Mouse (Mus musculus): ENCODE measurements at regions not wholly inside any gene's neighbourhood (a gene's known extent, or its start where the extent isn't known, plus 50 kb on each side); places are given as distances from the start of the nearest gene placed in this dataset.

DNA sequence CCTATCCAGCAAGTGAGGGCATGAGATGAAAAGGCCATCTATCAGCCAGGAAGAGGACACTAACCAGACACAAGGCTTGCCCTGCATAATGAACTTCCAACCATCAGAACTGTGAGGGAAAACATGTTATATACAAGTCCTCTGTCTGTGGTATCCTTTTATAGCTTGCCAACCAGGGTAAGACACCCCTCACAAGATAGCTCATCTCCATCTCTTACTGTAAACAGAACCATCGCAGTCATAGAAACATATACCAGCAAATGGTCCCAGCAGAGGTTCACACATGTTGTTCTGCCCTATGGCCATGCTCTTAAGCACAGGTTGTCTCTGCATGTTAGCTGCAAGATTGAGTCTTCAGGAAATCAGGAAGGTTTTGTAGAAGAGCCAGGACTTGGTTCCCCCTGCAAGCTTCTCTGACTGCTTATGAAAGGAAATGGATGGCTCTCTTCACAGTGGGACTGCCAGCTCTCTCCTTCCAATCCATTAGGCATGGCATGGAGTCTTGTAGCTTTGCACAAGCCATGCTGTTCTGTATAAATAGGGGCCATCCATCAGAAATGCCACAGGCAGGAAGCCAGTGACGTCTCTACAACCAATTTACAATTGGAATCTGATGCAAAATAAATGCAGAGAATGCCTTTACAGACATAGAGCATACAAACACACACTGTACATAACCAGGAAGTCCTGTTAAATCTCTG, 1514.0 kb upstream of the Lrrc6 start:
- Histone ChIP-seq H3K9ac (replicated peaks; ENCODE audit: low read depth) (no peak overlapping the region), H3K4me2 (replicated peaks; ENCODE audit: low read depth, low read length) (no peak overlapping the region), H3K4me1 (ENCODE audit: insufficient read depth, low read depth, low read length) (no peaks in the 10 kb centered on the region), H3K4me3 (ENCODE audit: low read depth, low read length) (no peak overlapping the region), H3K27ac (ENCODE audit: low read length) (no peak overlapping the region), H3K27me3 (replicated peaks; ENCODE audit: insufficient read depth, low read length) (no peaks in the 10 kb centered on the region), H3K36me3 (ENCODE audit: insufficient read depth, low read length) (no peaks in the 10 kb centered on the region), H3K9me3 (ENCODE audit: low read length) (no peaks in the 10 kb centered on the region)
- ATAC-seq (0 out of 2 replicates have a peak, but pooled peaks have one; percentile 11), DNase-seq (ENCODE audit: low spot score) (no peak)
- 36% methylated on average over 2 of the region's 2 CpGs for WGBS
- no peak for TF ChIP-seq EP300 (IDR thresholded peaks at IDR 0.05)
- no peak for TF ChIP-seq CTCF (IDR thresholded peaks at IDR 0.05)

DNA sequence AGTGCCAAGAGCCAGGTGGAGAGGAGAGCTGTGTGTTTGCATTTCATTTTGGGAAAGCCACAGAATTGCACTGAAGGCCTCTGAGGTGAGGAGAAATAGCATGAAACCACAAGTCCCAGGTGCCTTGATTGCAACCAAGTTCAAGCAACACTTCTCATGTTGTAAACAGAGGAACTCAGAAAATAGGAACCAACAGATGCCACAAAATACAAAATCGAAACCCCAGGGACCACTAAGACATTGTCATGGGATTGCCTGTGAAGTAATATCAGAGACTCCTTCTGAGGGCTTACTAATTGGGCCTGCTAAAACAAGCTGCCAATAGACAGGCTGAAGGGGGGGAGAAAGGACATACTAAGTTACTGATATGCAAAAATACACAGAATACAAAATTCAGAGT, 1510.5 kb upstream of the Lrrc6 start:
- no peak for ATAC-seq
- 63% methylated on average over 1 of the region's 1 CpGs for WGBS
- DNase-seq (ENCODE audit: low spot score) = no peak

DNA sequence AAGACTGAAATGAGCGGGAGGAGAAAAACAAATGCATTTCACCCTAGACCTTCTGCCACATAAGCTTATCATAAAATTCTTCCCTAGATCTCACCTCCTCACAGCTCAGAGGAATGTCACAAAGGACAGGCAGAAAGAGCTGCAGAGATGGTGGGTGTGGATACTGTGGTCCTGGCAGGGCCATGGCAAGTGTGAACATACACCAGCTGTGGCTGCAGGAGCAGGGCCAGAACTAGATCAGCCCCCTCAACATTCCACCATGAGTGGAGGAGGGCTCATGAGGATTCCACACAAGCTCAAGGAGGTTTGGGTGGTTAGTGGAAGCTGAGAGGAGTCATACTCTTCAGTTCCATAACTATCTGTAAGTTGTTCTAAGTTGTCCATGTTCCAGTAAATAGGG, 1509.5 kb upstream of the Lrrc6 start:
- Histone ChIP-seq H3K27ac (ENCODE audit: low read length) (no peak overlapping the region), H3K9ac (replicated peaks; ENCODE audit: low read depth) (no peak overlapping the region), H3K4me2 (replicated peaks; ENCODE audit: low read depth, low read length) (no peak overlapping the region), H3K4me3 (ENCODE audit: low read depth, low read length) (no peak overlapping the region), H3K27me3 (replicated peaks; ENCODE audit: insufficient read depth, low read length) (no peaks in the 10 kb centered on the region), H3K36me3 (ENCODE audit: insufficient read depth, low read length) (no peaks in the 10 kb centered on the region), H3K4me1 (ENCODE audit: insufficient read depth, low read depth, low read length) (no peaks in the 10 kb centered on the region), H3K9me3 (ENCODE audit: low read length) (no peaks in the 10 kb centered on the region)
- no peak for DNase-seq (ENCODE audit: low spot score)
- 90% methylated on average over 1 of the region's 1 CpGs for WGBS
- TF ChIP-seq EP300 (IDR thresholded peaks at IDR 0.05) (no peak), CTCF (IDR thresholded peaks at IDR 0.05) (no peak)
- ATAC-seq = no peak

More for the DNA sequence above, 1510.5 kb upstream of the Lrrc6 start:
- Histone ChIP-seq H3K4me3 (ENCODE audit: low read depth, low read length) (no peak overlapping the region), H3K9me3 (ENCODE audit: low read length) (no peaks in the 10 kb centered on the region), H3K36me3 (ENCODE audit: insufficient read depth, low read length) (no peaks in the 10 kb centered on the region), H3K4me2 (replicated peaks; ENCODE audit: low read depth, low read length) (no peak overlapping the region), H3K4me1 (ENCODE audit: insufficient read depth, low read depth, low read length) (no peaks in the 10 kb centered on the region), H3K9ac (replicated peaks; ENCODE audit: low read depth) (no peak overlapping the region), H3K27me3 (replicated peaks; ENCODE audit: insufficient read depth, low read length) (no peaks in the 10 kb centered on the region), H3K27ac (ENCODE audit: low read length) (no peak overlapping the region)
- TF ChIP-seq CTCF (IDR thresholded peaks at IDR 0.05) = no peak
- TF ChIP-seq EP300 (IDR thresholded peaks at IDR 0.05) = no peak

DNA sequence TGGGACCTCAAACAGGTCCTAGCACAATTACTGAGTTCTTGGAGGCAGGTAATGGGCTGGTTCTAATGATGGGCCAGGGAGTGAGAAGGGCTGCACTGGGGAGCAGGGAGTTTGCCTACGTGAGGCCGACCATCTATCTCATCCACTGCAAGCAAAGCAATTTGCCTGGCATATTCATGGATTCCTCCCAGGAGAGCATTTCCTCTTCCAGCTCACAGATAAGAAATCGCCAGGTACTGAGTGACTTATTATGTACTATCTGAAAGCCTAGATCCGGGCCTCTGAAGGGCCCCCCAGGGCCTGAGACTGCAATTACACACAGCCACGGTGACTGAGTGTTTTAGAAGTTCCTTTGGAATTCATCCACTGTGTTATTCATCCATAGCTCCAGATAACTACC, 1504.1 kb upstream of the Lrrc6 start:
- WGBS = 48% methylated on average over 5 of the region's 5 CpGs
- no peak for TF ChIP-seq CTCF (IDR thresholded peaks at IDR 0.05)
- TF ChIP-seq EP300 (IDR thresholded peaks at IDR 0.05) = no peak
- no peak overlapping the region for H3K27ac ChIP-seq (ENCODE audit: low read length)
- no peak overlapping the region for H3K4me3 ChIP-seq (ENCODE audit: low read depth, low read length)
- H3K27me3 ChIP-seq (replicated peaks; ENCODE audit: insufficient read depth, low read length) = no peaks in the 10 kb centered on the region
- H3K4me2 ChIP-seq (replicated peaks; ENCODE audit: low read depth, low read length) = no peak overlapping the region
- ATAC-seq = no peak
- H3K36me3 ChIP-seq (ENCODE audit: insufficient read depth, low read length) = no peaks in the 10 kb centered on the region
- DNase-seq (ENCODE audit: low spot score) = no peak
- no peaks in the 10 kb centered on the region for H3K9me3 ChIP-seq (ENCODE audit: low read length)
- H3K9ac ChIP-seq (replicated peaks; ENCODE audit: low read depth) = no peak overlapping the region
- H3K4me1 ChIP-seq (ENCODE audit: insufficient read depth, low read depth, low read length) = no peaks in the 10 kb centered on the region

- 79% methylated on average over 7 of the region's 7 CpGs for WGBS
- no peak overlapping the region for H3K9ac ChIP-seq (replicated peaks; ENCODE audit: low read depth)
- H3K4me2 ChIP-seq (replicated peaks; ENCODE audit: low read depth, low read length) = no peak overlapping the region
- H3K27me3 ChIP-seq (replicated peaks; ENCODE audit: insufficient read depth, low read length) = no peaks in the 10 kb centered on the region
- no peak for ATAC-seq
- DNase-seq (ENCODE audit: low spot score) = no peak
- no peak overlapping the region for H3K27ac ChIP-seq (ENCODE audit: low read length)
- H3K4me1 ChIP-seq (ENCODE audit: insufficient read depth, low read depth, low read length) = no peaks in the 10 kb centered on the region
- no peak overlapping the region for H3K4me3 ChIP-seq (ENCODE audit: low read depth, low read length)
- TF ChIP-seq EP300 (IDR thresholded peaks at IDR 0.05) (no peak), CTCF (IDR thresholded peaks at IDR 0.05) (no peak)
- H3K9me3 ChIP-seq (ENCODE audit: low read length) = no peaks in the 10 kb centered on the region
- H3K36me3 ChIP-seq (ENCODE audit: insufficient read depth, low read length) = no peaks in the 10 kb centered on the region
Measured at GRCm38 (mm10) chr15:67996532-67996931, 1495.8 kb upstream of the Lrrc6 start.

GRCm38 (mm10) chr15:67989428-67990272, 1488.9 kb upstream of the Lrrc6 start:
- H3K36me3 ChIP-seq (ENCODE audit: insufficient read depth, low read length) = no peaks in the 10 kb centered on the region
- no peak for ATAC-seq
- DNase-seq (ENCODE audit: low spot score) = peak; percentile 17
- no peaks in the 10 kb centered on the region for H3K27me3 ChIP-seq (replicated peaks; ENCODE audit: insufficient read depth, low read length)
- H3K27ac ChIP-seq (ENCODE audit: low read length) = no peak overlapping the region
- TF ChIP-seq EP300 (IDR thresholded peaks at IDR 0.05) = no peak
- no peak for TF ChIP-seq CTCF (IDR thresholded peaks at IDR 0.05)
- H3K9me3 ChIP-seq (ENCODE audit: low read length) = no peaks in the 10 kb centered on the region
- no peak overlapping the region for H3K9ac ChIP-seq (replicated peaks; ENCODE audit: low read depth)
- no peak overlapping the region for H3K4me2 ChIP-seq (replicated peaks; ENCODE audit: low read depth, low read length)
- WGBS = 64% methylated on average over 5 of the region's 5 CpGs
- H3K4me3 ChIP-seq (ENCODE audit: low read depth, low read length) = no peak overlapping the region
- no peaks in the 10 kb centered on the region for H3K4me1 ChIP-seq (ENCODE audit: insufficient read depth, low read depth, low read length)

Measured in lung, postnatal 0 days (tissue).